Mouse (Mus musculus) liver, embryonic 11.5 days (tissue): ENCODE results near the gene Eml2. TPM values are rescaled to one million over a fixed set of nuclear protein-coding genes. Genes with fewer than 3 reads are reported as not detected.

ENCODE experiments used
- ATAC-seq: fragments of 200-750 bp; cut with Nextera tagmentation; replicated peaks from 2 replicates; pipeline ENCODE4 v1.8.0; 2017; ENCODE audit warnings: moderate number of reproducible peaks, mild to moderate bottlenecking, moderate TSS enrichment, moderate library complexity; ENCODE audit not compliant: low FRiP score
- DNase-seq: peaks from one replicate; pipeline ENCODE4 v3.0.0-alpha.2; 2017; ENCODE audit warnings: low spot score
- H3K27ac ChIP-seq: fragments of 300-500 bp; sonication (generic); 2 replicates; pipeline ENCODE4 v1.5.1; 2014; ENCODE audit warnings: mild to moderate bottlenecking, low read depth, low read length, control low read depth
- H3K27me3 ChIP-seq: fragments of 300-500 bp; sonication (generic); replicated peaks from 2 replicates; pipeline ENCODE4 v1.6.1; 2014; ENCODE audit warnings: low read length, mixed read lengths; ENCODE audit not compliant: control insufficient read depth, insufficient read depth
- H3K36me3 ChIP-seq: fragments of 300-500 bp; sonication (generic); 2 replicates; pipeline ENCODE4 v1.6.1; 2014; ENCODE audit warnings: mild to moderate bottlenecking, low read length, moderate library complexity, mixed read lengths; ENCODE audit not compliant: control insufficient read depth, insufficient read depth
- H3K4me1 ChIP-seq: fragments of 300-500 bp; sonication (generic); replicated peaks from 2 replicates; pipeline ENCODE4 v1.6.1; 2014; ENCODE audit warnings: low read length, mixed read lengths; ENCODE audit not compliant: control insufficient read depth, insufficient read depth
- H3K4me2 ChIP-seq: fragments of 300-500 bp; sonication (generic); 2 replicates; pipeline ENCODE4 v1.6.1; 2014; ENCODE audit warnings: mild to moderate bottlenecking, control low read depth, moderate library complexity
- H3K4me3 ChIP-seq: fragments of 300-500 bp; sonication (generic); 2 replicates; pipeline ENCODE4 v1.5.1; 2014; ENCODE audit warnings: low read depth, low read length, control low read depth
- H3K9ac ChIP-seq: fragments of 300-500 bp; sonication (generic); 2 replicates; pipeline ENCODE4 v1.6.1; 2014; ENCODE audit warnings: low read depth, low read length, control low read depth
- H3K9me3 ChIP-seq: fragments of 300-500 bp; sonication (generic); 2 replicates; pipeline ENCODE4 v1.6.1; 2016; ENCODE audit warnings: low read length, inconsistent platforms, mixed read lengths; ENCODE audit not compliant: control insufficient read depth
- WGBS: fragments of 180-500 bp; shearing (Covaris S2); extraction: QIAGEN DNeasy Blood & Tissue Kit; methylation state at CpG from one replicate; pipeline ENCODE4 v1.1.7; 2014; 5-methylcytosine and 5-hydroxymethylcytosine counted together
- polyA plus RNA-seq: library from polyadenylated mRNA; unstranded; fragments of >200 nt; fragmentation: Nextera tagmentation; extraction: Ambion mirVana; gene quantifications from 2 replicates; pipeline ENCODE4 v1.2.1, GENCODE M21; 2014

The Eml2 gene
- polyA plus RNA-seq, 1 experiment from 2014 or later, result 2.7 TPM

DNA sequence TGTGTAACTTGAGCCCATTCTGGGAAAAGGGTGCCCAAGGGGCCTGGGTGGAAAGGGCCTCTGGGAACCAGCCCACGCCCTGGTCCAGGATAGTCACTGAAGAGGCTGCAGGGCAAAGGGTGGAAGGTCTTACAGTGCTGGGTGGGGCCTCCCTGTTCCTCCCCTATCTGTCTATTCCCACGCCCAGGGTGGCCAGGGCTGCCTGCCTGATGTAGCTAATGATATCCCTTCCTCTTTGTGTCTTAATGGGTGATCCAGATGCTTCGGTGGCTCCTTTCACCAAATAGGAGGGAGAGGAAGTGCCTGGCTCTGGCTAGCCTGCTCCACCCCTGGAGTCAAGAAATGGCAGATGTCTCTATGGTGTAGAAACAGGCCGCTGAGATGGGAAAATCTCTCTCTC, 48.7 kb downstream of the Eml2 start:
- Histone ChIP-seq H3K27ac (peak overlapping the region; percentile 70), H3K9ac (no peak overlapping the region), H3K27me3 (no peaks in the 10 kb centered on the region), H3K4me2 (peak overlapping the region; percentile 48), H3K4me1 (peaks cover 28% of the 10 kb centered on the region), H3K9me3 (no peaks in the 10 kb centered on the region), H3K4me3 (no peak overlapping the region), H3K36me3 (no peaks in the 10 kb centered on the region)
- WGBS, result 38% methylated on average over 4 of the region's 4 CpGs
- peak; percentile 40; the same call in 1 of the 2 replicates for ATAC-seq
- no peak for DNase-seq

DNA sequence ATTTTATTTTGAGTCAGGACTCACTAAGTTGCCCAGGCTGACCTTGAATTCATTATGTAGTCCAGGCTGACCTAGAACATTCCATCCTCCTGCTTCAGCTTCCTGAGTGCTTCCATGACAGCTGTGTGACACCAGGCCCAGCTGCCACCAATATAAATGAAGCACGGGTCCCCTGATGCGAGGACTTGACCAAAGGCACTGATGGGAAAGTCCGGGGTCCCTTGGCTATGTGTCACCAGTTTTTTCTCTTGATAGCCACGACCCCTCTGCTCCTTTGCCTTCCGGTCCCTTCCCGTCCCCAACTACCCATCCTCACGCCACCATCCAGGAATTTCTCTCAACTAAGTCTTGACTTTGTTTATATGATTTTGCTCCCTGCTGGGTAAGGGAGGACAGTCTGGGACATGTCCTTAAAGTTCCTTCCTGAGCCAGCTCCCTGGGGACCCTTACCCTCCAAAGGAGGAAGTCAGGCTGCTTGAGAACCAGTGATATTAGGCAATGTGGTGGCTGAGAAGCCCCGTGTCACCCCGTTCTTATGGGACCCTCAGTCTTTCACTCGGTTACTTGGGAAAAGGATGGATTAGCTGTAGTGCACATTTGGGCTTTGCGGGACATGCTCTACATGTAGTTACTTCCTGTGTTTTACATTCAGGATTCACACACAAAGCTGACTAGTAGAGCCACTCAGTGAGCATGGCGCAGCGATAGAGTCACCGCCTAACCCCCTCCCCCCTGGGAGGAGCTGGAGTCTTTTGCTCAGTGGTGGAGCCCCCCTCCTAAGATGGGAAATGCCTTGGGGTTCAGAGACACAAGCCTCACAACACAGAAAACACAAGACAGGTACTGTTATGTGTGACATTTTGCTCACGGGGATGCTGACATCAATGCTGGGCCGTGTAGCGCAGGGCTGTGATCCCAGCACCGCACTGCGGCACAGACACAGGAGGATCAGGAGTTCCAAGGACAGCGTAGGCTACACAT, 50.9 kb downstream of the Eml2 start:
- WGBS, result 13% methylated on average over 20 of the region's 20 CpGs
- Histone ChIP-seq H3K36me3 (0 out of 2 replicates have a peak, but pooled peaks cover 3% of the 10 kb centered on the region), H3K4me3 (peak overlapping the region; percentile 72), H3K4me2 (peak overlapping the region; percentile 82), H3K9ac (peak overlapping the region; percentile 83), H3K4me1 (peaks cover 28% of the 10 kb centered on the region), H3K9me3 (no peaks in the 10 kb centered on the region), H3K27me3 (no peaks in the 10 kb centered on the region), H3K27ac (peak overlapping the region; percentile 98)
- ATAC-seq, result peak; percentile 18
- DNase-seq, result peak; percentile 68

DNA sequence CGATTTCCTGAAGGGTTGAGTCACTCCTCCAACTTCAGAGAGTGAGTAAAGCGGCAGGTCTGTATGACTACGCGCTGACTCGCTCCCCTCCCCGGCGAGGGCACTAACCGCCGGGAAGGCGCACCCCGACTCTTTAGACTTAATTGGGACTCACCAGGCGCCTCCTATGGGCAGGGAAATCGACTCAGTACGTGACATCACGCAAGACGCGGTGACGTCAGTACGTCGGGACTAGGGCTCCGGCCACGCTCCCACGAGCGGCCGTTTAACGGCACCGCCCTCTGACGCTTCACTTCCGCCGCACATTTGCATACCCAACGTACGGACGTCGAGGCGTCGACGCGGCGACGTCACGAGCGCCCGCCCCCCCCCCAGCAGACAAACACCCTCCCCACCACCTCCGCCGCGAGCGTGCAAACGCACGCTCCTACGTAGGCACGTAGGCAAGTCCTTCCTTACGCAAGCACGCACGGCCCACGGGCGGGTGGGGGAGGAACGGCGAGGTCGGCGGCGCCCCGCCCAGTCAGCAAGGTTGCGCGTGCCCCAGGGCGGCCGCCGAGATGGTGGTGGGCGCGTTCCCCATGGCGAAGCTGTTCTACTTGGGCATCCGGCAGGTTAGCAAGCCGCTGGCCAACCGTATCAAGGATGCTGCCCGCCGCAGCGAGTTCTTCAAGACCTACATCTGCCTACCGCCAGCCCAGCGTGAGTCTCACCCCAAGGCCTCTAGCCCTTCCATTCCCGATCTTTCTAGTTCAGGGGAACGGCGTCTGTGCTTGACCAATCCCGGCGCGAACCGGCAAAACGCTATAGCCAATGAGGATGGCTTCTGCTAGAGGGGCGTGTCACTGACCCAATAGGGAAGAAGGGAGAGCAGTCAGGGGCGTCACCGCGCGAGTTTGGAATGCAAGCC, 51.9 kb downstream of the Eml2 start, which contains the start of gene Opa3:
Opa3 (plus strand) TSS at position 452 of the 910 bp plus-strand sequence.
- H3K9me3 ChIP-seq, result no peaks in the 10 kb centered on the region
- peaks cover 28% of the 10 kb centered on the region for H3K4me1 ChIP-seq
- H3K4me2 ChIP-seq, result peak within 1 kb of the TSS; percentile 87
- peak within 1 kb of the TSS; percentile 98 for H3K27ac ChIP-seq
- peak within 1 kb of the TSS; percentile 72 for H3K4me3 ChIP-seq
- 0 out of 2 replicates have a peak, but pooled peaks cover 3% of the 10 kb centered on the region for H3K36me3 ChIP-seq
- H3K27me3 ChIP-seq, result no peaks in the 10 kb centered on the region
- peak; percentile 99 for DNase-seq
- under 1% methylated on average over 91 of the region's 91 CpGs for WGBS
- peak within 1 kb of the TSS; percentile 85 for H3K9ac ChIP-seq
- peak; percentile 87 for ATAC-seq

DNA sequence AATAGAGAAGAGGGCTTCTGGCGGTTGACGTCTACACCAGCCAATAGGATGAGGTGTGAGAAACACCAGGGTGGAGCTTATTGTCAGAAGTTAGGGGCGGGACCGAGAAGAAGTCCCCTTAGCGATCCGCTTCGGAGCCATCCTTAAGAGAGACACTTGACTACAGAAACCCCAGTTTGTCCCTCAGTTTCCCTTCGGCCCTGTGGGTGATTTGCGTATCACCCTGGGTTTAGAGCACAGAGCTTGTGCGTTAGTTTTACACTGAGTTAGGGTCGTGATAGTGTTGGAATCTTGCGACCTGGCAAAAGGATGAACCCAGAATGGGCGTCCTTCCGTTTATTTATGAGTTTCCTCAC, 52.5 kb downstream of the Eml2 start:
- ATAC-seq, result no peak
- DNase-seq, result no peak
- H3K9ac ChIP-seq, result peak overlapping the region; percentile 71
- no peaks in the 10 kb centered on the region for H3K9me3 ChIP-seq
- under 1% methylated on average over 14 of the region's 14 CpGs for WGBS
- peak overlapping the region; percentile 72 for H3K4me3 ChIP-seq
- peaks cover 3% of the 10 kb centered on the region; the same call in 1 of the 2 replicates for H3K36me3 ChIP-seq
- peaks cover 27% of the 10 kb centered on the region for H3K4me1 ChIP-seq
- peak overlapping the region; percentile 63 for H3K27ac ChIP-seq
- peak overlapping the region; percentile 87 for H3K4me2 ChIP-seq
- no peaks in the 10 kb centered on the region for H3K27me3 ChIP-seq

DNA sequence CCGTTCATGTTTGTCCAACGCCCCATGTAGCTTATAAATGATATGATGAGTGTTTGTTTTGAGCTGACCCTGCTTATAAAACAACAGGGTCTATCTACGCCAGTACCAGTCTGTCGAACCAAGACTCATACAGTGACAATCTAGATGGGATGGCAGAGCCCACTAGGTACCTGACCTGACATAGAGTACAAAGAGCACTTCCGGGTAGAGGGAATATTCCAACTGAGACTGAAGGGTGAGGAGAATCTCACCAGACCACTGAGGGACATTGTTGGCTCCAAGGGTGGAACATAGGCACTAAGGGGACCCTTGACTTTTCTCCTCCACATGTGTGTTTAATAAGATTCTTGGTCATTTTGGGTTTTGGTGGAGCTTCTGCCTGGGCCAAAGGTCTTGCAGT, 53.2 kb downstream of the Eml2 start:
- H3K9ac ChIP-seq, result peak overlapping the region; percentile 71
- peaks cover 3% of the 10 kb centered on the region for H3K36me3 ChIP-seq
- peak overlapping the region; percentile 72 for H3K4me3 ChIP-seq
- peak overlapping the region; percentile 87 for H3K4me2 ChIP-seq
- peak overlapping the region; percentile 63 for H3K27ac ChIP-seq
- 43% methylated on average over 5 of the region's 5 CpGs for WGBS
- ATAC-seq, result no peak
- no peak for DNase-seq
- H3K27me3 ChIP-seq, result no peaks in the 10 kb centered on the region
- no peaks in the 10 kb centered on the region for H3K9me3 ChIP-seq
- peaks cover 23% of the 10 kb centered on the region for H3K4me1 ChIP-seq

DNA sequence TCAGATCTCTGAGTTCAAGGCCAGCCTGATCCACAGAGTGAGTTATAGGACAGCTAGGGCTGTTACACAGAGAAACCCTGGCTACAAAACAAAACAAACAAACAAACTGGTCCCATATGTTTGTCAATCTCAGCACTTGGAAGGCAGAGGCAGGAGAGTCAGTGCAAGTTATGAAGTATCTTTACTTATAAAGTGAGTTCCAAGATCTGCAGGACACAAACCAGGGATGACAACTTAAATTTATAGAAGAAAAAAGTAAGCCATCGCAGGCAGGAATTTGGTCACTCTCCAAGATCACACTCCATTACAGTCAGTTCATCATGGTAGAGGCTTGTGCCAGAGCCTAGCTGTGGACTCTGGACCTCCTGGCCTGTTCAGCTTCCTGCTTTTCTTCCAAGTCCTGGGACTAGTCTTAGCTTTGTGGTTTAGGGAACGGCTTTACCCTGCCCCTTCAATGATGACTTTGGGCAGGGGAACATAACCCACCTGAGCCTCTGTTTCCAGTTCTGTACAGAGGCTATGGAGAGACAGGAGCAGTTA, 53.9 kb downstream of the Eml2 start:
- DNase-seq (no peak), ATAC-seq (no peak)
- Histone ChIP-seq H3K9ac (no peak overlapping the region; the same call in 1 of the 2 replicates), H3K4me3 (peak overlapping the region; percentile 72), H3K4me1 (peaks cover 25% of the 10 kb centered on the region), H3K27me3 (no peaks in the 10 kb centered on the region), H3K4me2 (peak overlapping the region; percentile 87), H3K36me3 (peaks cover 3% of the 10 kb centered on the region), H3K9me3 (no peaks in the 10 kb centered on the region), H3K27ac (no peak overlapping the region)
- 87% methylated on average over 2 of the region's 2 CpGs for WGBS

DNA sequence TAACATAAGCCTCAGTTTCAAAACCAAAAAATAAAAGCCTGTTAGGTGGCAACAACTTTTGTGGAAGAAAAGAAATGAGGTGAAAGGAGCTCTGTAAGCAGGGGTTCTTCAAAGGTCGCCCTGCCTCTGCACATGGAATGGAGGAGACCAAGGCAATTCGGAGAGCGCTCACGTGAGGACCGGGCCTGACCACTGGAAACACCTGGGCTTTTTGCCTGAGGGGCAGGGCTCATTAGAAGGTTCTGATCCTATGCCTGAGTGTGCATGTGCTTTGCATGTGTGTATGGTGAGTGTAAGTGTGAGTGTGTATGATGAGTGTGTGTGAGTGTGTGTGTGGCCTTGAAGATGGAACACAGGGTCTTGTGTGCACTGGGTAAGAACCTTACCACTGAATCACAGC, 54.7 kb downstream of the Eml2 start:
- peaks cover 3% of the 10 kb centered on the region for H3K36me3 ChIP-seq
- H3K27ac ChIP-seq, result no peak overlapping the region
- peaks cover 25% of the 10 kb centered on the region for H3K4me1 ChIP-seq
- no peak overlapping the region for H3K9ac ChIP-seq
- H3K4me2 ChIP-seq, result no peak overlapping the region
- H3K4me3 ChIP-seq, result no peak overlapping the region
- DNase-seq (no peak), ATAC-seq (no peak)
- no peaks in the 10 kb centered on the region for H3K27me3 ChIP-seq
- no peaks in the 10 kb centered on the region for H3K9me3 ChIP-seq
- WGBS, result 94% methylated on average over 5 of the region's 5 CpGs

DNA sequence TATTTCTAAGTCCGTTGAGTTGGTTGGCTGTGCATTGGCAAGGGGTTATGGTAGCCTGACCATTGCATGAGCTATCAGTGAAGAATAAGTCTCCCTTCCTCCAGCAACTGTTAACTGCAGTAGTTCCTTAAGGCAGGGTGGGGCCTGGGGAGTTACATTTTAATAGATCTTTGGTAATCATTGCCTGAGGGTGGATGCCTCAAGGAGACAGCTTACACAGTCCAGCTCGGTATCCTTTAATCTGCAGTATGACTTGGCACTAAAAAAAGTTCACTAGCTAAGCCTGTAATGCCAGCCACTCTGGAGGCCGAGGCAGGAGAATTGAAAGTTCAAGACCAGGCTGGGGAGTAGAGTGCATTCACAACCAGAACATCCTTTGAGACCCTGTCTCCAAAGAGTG, 55.6 kb downstream of the Eml2 start:
- 82% methylated on average over 3 of the region's 3 CpGs for WGBS
- H3K4me1 ChIP-seq, result peaks cover 29% of the 10 kb centered on the region
- no peak overlapping the region for H3K4me3 ChIP-seq
- ATAC-seq (no peak), DNase-seq (no peak)
- no peaks in the 10 kb centered on the region for H3K27me3 ChIP-seq
- no peak overlapping the region for H3K9ac ChIP-seq
- no peaks in the 10 kb centered on the region for H3K9me3 ChIP-seq
- H3K36me3 ChIP-seq, result peaks cover 3% of the 10 kb centered on the region
- H3K27ac ChIP-seq, result no peak overlapping the region
- H3K4me2 ChIP-seq, result no peak overlapping the region
